Mouse (Mus musculus) hindbrain, postnatal 0 days (tissue): ENCODE measurements around the gene Ttc39b. TPM values are rescaled to one million over a fixed set of nuclear protein-coding genes. Genes with fewer than 3 reads are reported as not detected.

Experiments
- ATAC-seq: fragments of 200-750 bp; cut with Nextera tagmentation; 2 replicates; pipeline ENCODE4 v1.8.0; 2017; ENCODE audit warnings: mild to moderate bottlenecking, moderate TSS enrichment, moderate library complexity
- DNase-seq: peaks from one replicate; pipeline ENCODE4 v3.0.0-alpha.2; 2015; ENCODE audit warnings: low spot score
- H3K27ac ChIP-seq: fragments of 300-500 bp; sonication (generic); 2 replicates; pipeline ENCODE4 v1.5.1; 2014; ENCODE audit warnings: mild to moderate bottlenecking
- H3K27me3 ChIP-seq: fragments of 300-500 bp; sonication (generic); 2 replicates; pipeline ENCODE4 v1.6.1; 2014; ENCODE audit warnings: low read length, mixed read lengths; ENCODE audit not compliant: insufficient read depth
- H3K36me3 ChIP-seq: fragments of 300-500 bp; sonication (generic); 2 replicates; pipeline ENCODE4 v1.6.1; 2014; ENCODE audit warnings: low read length, mixed read lengths; ENCODE audit not compliant: insufficient read depth
- H3K4me1 ChIP-seq: fragments of 300-500 bp; sonication (generic); 2 replicates; pipeline ENCODE4 v1.6.1; 2014; ENCODE audit warnings: antibody characterized with exemption, low read length, mixed read lengths; ENCODE audit not compliant: insufficient read depth
- H3K4me2 ChIP-seq: fragments of 300-500 bp; sonication (generic); 2 replicates; pipeline ENCODE4 v1.6.1; 2014; ENCODE audit warnings: low read depth, mild to moderate bottlenecking, low read length, moderate library complexity, mixed read lengths
- H3K4me3 ChIP-seq: fragments of 300-500 bp; sonication (generic); 2 replicates; pipeline ENCODE4 v1.5.1; 2014; ENCODE audit warnings: low read length
- H3K9ac ChIP-seq: fragments of 300-500 bp; sonication (generic); replicated peaks from 2 replicates; pipeline ENCODE4 v1.6.1; 2014; ENCODE audit warnings: mild to moderate bottlenecking, low read length, moderate library complexity, mixed read lengths
- H3K9me3 ChIP-seq: fragments of 300-500 bp; sonication (generic); 2 replicates; pipeline ENCODE4 v1.6.1; 2016; ENCODE audit warnings: low read length, mixed read lengths
- CTCF ChIP-seq: IDR thresholded peaks from 2 replicates; pipeline ENCODE4 v1.5.1; 2016; ENCODE audit warnings: antibody characterized with exemption, control low read depth, low read depth
- WGBS: fragments of 180-500 bp; shearing (Covaris S2); extraction: QIAGEN DNeasy Blood & Tissue Kit; methylation state at CpG from one replicate; pipeline ENCODE4 v1.1.7; 2014; 5-methylcytosine and 5-hydroxymethylcytosine counted together
- polyA plus RNA-seq: library from polyadenylated mRNA; unstranded; fragments of >200 nt; fragmentation: Nextera tagmentation; extraction: Ambion mirVana; gene quantifications from 2 replicates; pipeline ENCODE4 v1.2.1, GENCODE M21; 2015
- total RNA-seq: library from RNA; depleted of rRNA; stranded (reverse); fragments of >200 nt; gene quantifications from 2 replicates; pipeline ENCODE4 v1.2.3, GENCODE M21; 2014

Gene Ttc39b
- total and polyA plus RNA-seq, 2 experiments from 2014 or later, result 8.6 to 16.0 TPM

- Histone ChIP-seq H3K4me1 (0 out of 2 replicates have a peak, but pooled peaks cover 3% of the 10 kb centered on the region), H3K4me3 (no peak overlapping the region), H3K9ac (no peak overlapping the region), H3K36me3 (no peaks in the 10 kb centered on the region), H3K27me3 (no peaks in the 10 kb centered on the region), H3K9me3 (no peaks in the 10 kb centered on the region), H3K4me2 (no peak overlapping the region), H3K27ac (no peak overlapping the region)
- TF ChIP-seq CTCF, result no peak
- WGBS, result 90% methylated on average over 7 of the region's 7 CpGs
- no peak for ATAC-seq
- no peak for DNase-seq
Observed at GRCm38 (mm10) chr4:83279236-83279635, 44.8 kb downstream of the Ttc39b start.

- Histone ChIP-seq H3K27me3 (no peaks in the 10 kb centered on the region), H3K27ac (no peak overlapping the region), H3K4me1 (no peaks in the 10 kb centered on the region), H3K9ac (no peak overlapping the region), H3K4me3 (no peak overlapping the region), H3K36me3 (no peaks in the 10 kb centered on the region), H3K9me3 (no peaks in the 10 kb centered on the region), H3K4me2 (no peak overlapping the region)
- no peak for DNase-seq
- TF ChIP-seq CTCF, result no peak
- WGBS, result 63% methylated on average over 2 of the region's 2 CpGs
- no peak for ATAC-seq
Observed at GRCm38 (mm10) chr4:83274241-83274640, 49.8 kb downstream of the Ttc39b start.

- no peaks in the 10 kb centered on the region for H3K4me1 ChIP-seq
Observed at GRCm38 (mm10) chr4:83273616-83274050, 50.4 kb downstream of the Ttc39b start.

GRCm38 (mm10) chr4:83272917-83273615 lies 51.0 kb downstream of the Ttc39b start:
- no peak overlapping the region for H3K9ac ChIP-seq
- no peak for ATAC-seq
- TF ChIP-seq CTCF, result no peak

More at GRCm38 (mm10) chr4:83273616-83274050, 50.4 kb downstream of the Ttc39b start:
- no peaks in the 10 kb centered on the region for H3K36me3 ChIP-seq
- ATAC-seq (no peak), DNase-seq (no peak)
- H3K27me3 ChIP-seq, result no peaks in the 10 kb centered on the region
- H3K4me3 ChIP-seq, result no peak overlapping the region
- no peak for TF ChIP-seq CTCF
- WGBS, result 91% methylated on average over 19 of the region's 19 CpGs
- no peak overlapping the region for H3K9ac ChIP-seq
- H3K27ac ChIP-seq, result no peak overlapping the region
- no peaks in the 10 kb centered on the region for H3K9me3 ChIP-seq
- H3K4me2 ChIP-seq, result no peak overlapping the region

GRCm38 (mm10) chr4:83270481-83270880 lies 53.6 kb downstream of the Ttc39b start:
- WGBS, result 85% methylated on average over 8 of the region's 8 CpGs
- no peak for DNase-seq

More at GRCm38 (mm10) chr4:83272917-83273615, 51.0 kb downstream of the Ttc39b start:
- Histone ChIP-seq H3K36me3 (0 out of 2 replicates have a peak, but pooled peaks cover 1% of the 10 kb centered on the region), H3K9me3 (no peaks in the 10 kb centered on the region), H3K4me1 (no peaks in the 10 kb centered on the region), H3K4me2 (no peak overlapping the region), H3K4me3 (no peak overlapping the region), H3K27me3 (no peaks in the 10 kb centered on the region), H3K27ac (no peak overlapping the region)
- WGBS, result 89% methylated on average over 9 of the region's 9 CpGs
- no peak for DNase-seq

GRCm38 (mm10) chr4:83269614-83270013 lies 54.4 kb downstream of the Ttc39b start:
- ATAC-seq, result no peak
- 0 out of 2 replicates have a peak, but pooled peaks cover 3% of the 10 kb centered on the region for H3K36me3 ChIP-seq

More at GRCm38 (mm10) chr4:83270481-83270880, 53.6 kb downstream of the Ttc39b start:
- no peaks in the 10 kb centered on the region for H3K4me1 ChIP-seq
- H3K9me3 ChIP-seq, result no peaks in the 10 kb centered on the region
- TF ChIP-seq CTCF, result no peak
- no peak overlapping the region for H3K9ac ChIP-seq
- no peak overlapping the region for H3K4me3 ChIP-seq
- no peak for ATAC-seq
- H3K27me3 ChIP-seq, result no peaks in the 10 kb centered on the region
- no peak overlapping the region for H3K27ac ChIP-seq
- no peak overlapping the region for H3K4me2 ChIP-seq
- H3K36me3 ChIP-seq, result 0 out of 2 replicates have a peak, but pooled peaks cover 3% of the 10 kb centered on the region

More at GRCm38 (mm10) chr4:83269614-83270013, 54.4 kb downstream of the Ttc39b start:
- no peak overlapping the region for H3K9ac ChIP-seq
- no peaks in the 10 kb centered on the region for H3K4me1 ChIP-seq
- H3K27ac ChIP-seq, result no peak overlapping the region
- DNase-seq, result no peak
- H3K27me3 ChIP-seq, result no peaks in the 10 kb centered on the region
- H3K4me2 ChIP-seq, result no peak overlapping the region
- no peaks in the 10 kb centered on the region for H3K9me3 ChIP-seq
- 88% methylated on average over 6 of the region's 6 CpGs for WGBS
- no peak overlapping the region for H3K4me3 ChIP-seq
- no peak for TF ChIP-seq CTCF
